Mouse (Mus musculus) induced T-regulatory cell, adult 2 months (primary cell): ENCODE measurements around the gene Kcnh4.

Experiments
- DNase-seq: peaks from one replicate; pipeline ENCODE4 v3.0.0-alpha.2; 2012; ENCODE audit warnings: low read depth

Kcnh4 gene

DNA sequence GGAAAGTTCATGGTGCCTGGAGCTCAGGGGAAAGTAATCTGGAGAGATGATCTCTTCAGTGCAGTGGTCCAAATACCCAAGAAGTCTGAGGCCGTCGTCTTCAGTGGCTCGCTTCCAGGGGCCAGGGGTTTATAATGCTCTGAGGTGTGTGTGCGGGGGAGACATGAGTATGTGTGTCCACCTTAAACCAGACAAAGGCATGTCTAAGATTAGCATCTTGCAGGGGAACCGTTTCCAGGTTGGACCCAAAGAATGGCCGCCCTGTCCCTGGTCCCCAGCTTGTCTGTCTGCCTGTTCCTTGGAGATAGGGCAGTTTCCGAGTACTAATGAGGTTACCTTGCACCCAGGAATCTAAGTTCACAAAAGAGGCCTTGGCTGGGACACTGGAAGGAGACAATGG is 3.1 kb upstream of the Kcnh4 start, which contains the start of gene Hcrt:
Hcrt (minus strand) TSS at position 101 of the 400 bp plus-strand sequence.
- no peak for DNase-seq

- peak; percentile 91 for DNase-seq
These were observed 1.9 kb upstream of the Kcnh4 start for GRCm38 (mm10) chr11:100761547-100762045.

- DNase-seq: peak; percentile 68
These were observed 783 bp downstream of the Kcnh4 start for GRCm38 (mm10) chr11:100758707-100759610.

GRCm38 (mm10) chr11:100757566-100757965 is 2.2 kb downstream of the Kcnh4 start:
- peak; percentile 45 for DNase-seq

DNA sequence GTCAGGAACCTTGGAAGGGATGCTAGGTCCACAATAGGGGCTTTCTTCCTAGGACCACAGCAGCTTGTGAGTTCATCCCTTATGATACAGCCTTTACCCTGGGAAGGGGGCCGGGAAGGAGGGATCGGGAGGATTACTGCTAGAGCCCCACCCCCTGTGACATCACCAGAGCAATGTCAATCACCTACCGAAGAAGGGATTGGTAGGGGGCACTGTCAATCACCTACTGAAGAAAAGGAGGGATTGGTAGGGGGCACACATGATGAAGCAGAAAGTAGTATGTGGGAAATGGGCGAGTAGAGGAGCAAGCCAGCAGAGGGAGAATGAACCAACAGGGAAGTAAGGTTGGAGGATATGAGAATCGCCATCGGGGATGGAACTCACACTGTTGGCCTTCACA is 3.3 kb downstream of the Kcnh4 start:
- no peak for DNase-seq

- DNase-seq: no peak
These were observed 5.1 kb downstream of the Kcnh4 start for GRCm38 (mm10) chr11:100754693-100755057.

GRCm38 (mm10) chr11:100754021-100754692 is 5.6 kb downstream of the Kcnh4 start:
- DNase-seq: no peak

DNA sequence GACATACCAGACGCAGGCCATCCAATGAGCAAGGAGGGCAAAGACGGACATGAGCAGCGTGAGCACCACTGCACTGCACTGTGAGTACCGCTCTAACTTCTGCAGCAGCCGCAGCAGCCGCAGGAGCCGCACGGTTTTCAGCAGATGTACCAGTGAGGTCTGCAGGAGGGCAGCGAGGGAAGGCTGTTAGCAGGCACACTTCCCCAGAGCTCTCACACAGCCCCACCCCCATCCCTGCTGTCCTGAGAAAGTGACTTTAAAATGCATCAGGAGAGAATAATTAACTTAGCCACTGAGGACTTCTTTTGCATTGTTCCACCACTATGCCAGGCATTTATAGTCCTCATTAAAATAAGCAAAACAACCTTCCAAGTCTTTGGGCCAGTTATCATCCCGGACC is 7.4 kb downstream of the Kcnh4 start:
- no peak for DNase-seq

DNA sequence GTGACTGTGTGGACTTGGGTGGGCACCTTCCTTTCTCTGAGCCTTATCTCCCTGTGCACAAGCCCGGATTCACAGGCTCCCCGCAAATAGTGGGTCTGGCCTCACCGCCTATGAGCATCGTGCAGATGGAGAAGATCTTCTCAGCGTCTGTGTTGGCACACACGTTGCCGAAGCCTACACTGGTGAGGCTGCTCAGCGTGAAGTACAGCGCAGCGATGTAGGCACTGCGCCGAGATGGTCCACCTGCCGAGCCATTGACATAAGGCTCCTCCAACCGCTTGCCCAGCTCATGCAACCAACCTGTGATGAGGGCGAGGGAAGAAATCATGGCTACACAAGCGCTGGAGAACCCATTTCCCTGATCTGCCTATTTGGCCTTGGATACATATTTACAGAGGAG is 9.6 kb downstream of the Kcnh4 start:
- no peak for DNase-seq

- DNase-seq: no peak
These were observed 10.3 kb downstream of the Kcnh4 start for GRCm38 (mm10) chr11:100749469-100749868.

DNA sequence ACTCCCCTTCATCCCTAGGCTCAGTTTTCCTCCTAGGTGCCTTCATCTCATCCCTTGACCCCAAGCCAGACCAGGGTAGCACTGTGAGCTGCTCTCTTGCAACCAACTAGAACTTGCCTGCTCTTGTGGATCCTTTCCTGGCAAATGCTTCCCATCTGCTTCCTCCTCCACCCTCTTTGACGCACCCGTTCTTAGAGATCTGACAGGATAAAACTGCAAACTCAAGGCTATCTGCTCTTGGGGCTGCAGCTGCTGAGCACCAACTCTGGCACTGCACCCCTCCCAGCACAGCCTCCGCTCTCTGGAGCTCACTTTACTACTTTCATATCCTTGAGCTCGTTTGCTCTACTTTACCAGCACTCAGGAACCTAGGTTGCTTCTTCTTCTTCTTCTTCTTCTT is 11.1 kb downstream of the Kcnh4 start:
- DNase-seq: no peak

- no peak for DNase-seq
These were observed 12.6 kb downstream of the Kcnh4 start for GRCm38 (mm10) chr11:100747114-100747513.

GRCm38 (mm10) chr11:100746546-100746945 is 13.2 kb downstream of the Kcnh4 start:
- no peak for DNase-seq

- peak; percentile 79 for DNase-seq
These were observed 14.7 kb downstream of the Kcnh4 start for GRCm38 (mm10) chr11:100745085-100745484.

DNA sequence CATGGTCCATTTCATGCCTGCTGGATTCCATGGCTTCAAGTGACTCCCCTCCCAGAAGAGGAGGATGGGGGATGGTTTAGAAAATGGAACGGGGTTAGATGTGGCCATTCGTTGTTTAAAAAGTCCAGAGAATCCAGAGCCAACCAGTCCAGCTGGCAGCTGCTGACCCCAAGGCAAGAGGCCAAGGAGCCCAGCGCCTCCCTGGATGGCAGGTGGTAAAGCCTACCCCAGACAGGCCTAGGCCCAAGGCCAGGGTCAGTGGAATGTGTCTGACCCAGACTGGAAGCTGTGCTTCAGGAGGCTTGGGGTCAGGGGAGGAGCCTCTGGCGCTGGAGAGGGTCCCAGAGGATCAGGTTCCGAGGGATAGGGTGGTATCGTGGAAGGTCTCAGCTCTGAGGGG is 18.4 kb downstream of the Kcnh4 start:
- no peak for DNase-seq

- DNase-seq: no peak
These were observed 21.0 kb downstream of the Kcnh4 start for GRCm38 (mm10) chr11:100738749-100739148.

- DNase-seq: peak; percentile 99
These were observed 21.6 kb downstream of the Kcnh4 start, which contains the start of gene Rab5c for GRCm38 (mm10) chr11:100738066-100738604. TSS of gene Rab5c (minus strand) at chr11:100738215.

- DNase-seq: peak; percentile 55
These were observed 22.5 kb downstream of the Kcnh4 start for GRCm38 (mm10) chr11:100737105-100737733.

GRCm38 (mm10) chr11:100736746-100737080 is 23.0 kb downstream of the Kcnh4 start:
- no peak for DNase-seq

DNA sequence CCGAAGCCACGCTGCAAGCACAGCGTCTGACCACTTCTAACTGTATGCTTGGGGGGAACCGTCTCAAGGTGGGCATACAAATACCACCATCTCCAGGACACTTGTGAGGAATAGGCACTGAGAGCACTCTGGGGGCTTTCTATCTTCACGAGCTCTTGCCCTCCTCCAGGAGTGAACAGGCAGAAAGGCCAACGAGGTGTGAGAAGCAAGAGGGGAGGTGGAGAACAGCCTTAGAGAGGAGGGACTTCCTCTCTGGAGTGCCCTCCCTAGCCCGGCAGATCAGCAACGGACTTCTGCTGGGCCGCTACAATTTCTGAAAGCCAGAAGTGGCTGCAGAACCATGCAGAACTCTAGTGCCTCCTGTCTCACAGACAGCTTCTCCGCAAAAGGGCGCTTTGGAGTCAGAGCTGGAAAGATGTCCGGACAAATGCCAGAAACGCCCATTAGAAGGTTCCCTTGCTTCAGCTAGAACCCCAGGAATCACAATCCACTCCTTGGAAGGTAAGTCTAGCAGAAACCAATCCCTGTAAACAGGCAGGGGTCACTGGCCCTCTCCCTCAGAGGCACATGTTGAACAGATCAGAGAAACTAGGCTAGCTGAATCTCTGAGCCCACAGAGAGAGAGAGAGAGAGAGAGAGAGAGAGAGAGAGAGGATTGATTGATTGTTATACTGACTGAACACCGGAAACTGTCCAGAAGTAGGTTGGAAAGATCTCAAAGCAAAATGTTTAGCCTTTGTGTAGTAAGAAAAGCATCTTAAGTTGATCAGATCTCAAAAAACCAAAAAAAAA is 23.6 kb downstream of the Kcnh4 start:
- DNase-seq: peak; percentile 62

- DNase-seq: peak; percentile 83
These were observed 24.4 kb downstream of the Kcnh4 start for GRCm38 (mm10) chr11:100735134-100735865.
